Mouse (Mus musculus): ENCODE measurements around the gene Iars2.

- no peak for TF ChIP-seq CTCF (IDR thresholded peaks at IDR 0.05; ENCODE audit: extremely low read depth, insufficient read length, insufficient replicate concordance, low read depth, low read length)
- TF ChIP-seq POLR2A (IDR thresholded peaks at IDR 0.05; ENCODE audit: low read depth, low read length) = no peak
Measured at GRCm38 (mm10) chr1:185268675-185269074, 60.5 kb downstream of the Iars2 start.
